Mouse (Mus musculus): ENCODE data around the gene Tmem44. TPM values are rescaled to one million over a fixed set of nuclear protein-coding genes. Genes with fewer than 3 reads are reported as not detected.
A peak's percentile ranks its signal among the peaks of the same experiment; 100 is the strongest.

Gene Tmem44
- total RNA-seq (2022), result 1 to 10 TPM; 3.7 to 9.3 (median 5.8) TPM

DNA sequence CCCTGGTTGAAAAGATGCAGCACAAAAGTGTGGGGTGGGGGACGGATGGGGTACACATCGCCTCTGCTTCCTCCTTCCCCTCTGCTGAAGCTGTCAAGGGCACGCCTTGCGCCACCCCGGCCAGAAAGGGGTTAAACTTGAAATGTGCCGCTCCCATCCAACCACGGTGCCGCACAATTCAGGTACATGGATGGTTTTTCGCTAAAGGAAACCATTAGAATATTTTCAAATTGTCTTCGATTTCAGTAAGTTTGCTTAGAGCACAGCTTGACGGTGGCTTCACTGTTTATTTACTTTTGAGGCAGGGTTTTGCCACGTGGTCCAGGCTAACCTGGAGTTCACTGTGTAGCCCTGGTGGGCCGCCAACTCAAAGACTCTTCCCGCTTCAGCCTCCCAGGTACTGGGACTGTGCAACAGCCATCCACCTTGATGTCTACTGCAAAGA is at the start of gene Tmem44:
Gene Tmem44, minus strand, starts transcription at position 95 of the 445 bp plus-strand sequence.
- no peak for DNase-seq

DNA sequence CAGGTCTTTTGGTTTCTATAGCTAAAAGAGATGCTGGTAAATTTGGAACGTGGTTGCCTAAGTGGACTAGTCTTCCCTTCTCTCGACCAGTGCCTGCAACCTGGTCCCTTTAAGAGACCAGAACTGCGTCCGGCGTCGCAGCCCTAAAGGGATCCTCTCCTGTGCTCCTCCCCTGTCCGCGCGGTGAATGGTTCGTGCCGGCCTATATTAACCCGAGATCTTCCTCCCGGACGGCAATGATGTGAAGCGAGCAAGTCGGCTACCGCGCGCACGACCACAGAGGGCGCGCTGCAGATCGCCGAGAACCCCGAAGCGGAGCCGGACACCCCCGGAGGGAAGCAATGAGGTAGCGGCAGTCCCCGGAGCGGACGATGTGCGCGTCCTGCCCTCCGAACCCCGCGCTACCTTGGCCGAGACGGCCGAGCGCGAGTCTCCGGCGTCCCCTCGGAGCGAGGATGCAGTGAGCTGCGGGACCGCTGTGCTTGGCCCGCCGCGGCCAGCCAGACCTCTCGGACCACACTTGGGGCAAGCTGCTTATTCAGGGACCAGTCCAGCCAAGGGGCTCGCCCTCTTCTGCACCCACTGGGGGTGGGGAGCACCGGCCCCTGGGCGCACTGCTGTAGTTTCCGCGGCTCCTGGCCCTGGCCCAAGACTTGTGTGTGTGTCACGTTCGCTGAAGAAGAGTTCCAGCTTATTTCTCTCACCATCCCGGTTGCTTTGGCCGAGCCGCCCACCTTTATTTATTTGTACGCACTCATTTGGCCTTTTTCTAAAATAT is 49.0 kb upstream of the Tmem44 start, which contains the start of gene Fam43a:
Gene Fam43a, plus strand, starts transcription at position 233 of the 778 bp plus-strand sequence.
- DNase-seq, result peak; percentile 94

DNA sequence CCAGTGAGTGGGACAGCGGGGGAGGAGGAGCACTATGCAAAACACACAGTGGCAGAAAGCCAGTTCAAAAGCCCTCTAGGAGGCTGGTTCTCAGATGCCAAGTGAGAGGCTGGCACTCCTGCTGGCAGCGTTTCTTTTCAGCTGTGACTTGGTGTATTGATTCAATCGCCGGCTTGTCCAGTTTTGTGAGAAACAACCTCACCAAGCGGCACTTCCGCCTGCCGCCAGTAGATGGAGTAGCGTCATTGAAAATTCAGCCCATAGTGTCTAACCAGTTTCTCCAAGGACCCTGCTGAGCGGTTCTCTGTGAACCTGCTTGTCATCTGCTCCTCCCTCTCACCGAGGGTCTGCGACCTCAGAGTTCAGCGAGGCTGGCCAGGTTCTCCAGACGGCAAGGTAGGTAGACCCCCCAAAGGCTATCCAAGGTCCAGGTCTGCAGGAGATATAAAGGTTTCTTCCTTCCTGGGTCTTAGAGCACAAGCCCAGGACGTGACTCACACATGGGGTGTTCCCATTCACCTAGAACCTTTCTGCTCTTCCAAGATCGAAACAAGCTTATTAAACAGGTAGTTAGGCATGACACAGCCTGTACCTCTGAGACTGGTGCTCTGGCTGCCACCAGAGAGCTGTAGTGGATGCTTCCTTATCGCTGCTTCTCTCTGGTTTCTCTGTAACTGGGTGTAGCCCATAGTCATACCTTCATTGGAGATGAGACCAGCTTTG is 46.5 kb upstream of the Tmem44 start:
- peak; percentile 84 for DNase-seq

GRCm38 (mm10) chr16:30595835-30596557 is 45.4 kb upstream of the Tmem44 start:
- DNase-seq, result no peak

DNA sequence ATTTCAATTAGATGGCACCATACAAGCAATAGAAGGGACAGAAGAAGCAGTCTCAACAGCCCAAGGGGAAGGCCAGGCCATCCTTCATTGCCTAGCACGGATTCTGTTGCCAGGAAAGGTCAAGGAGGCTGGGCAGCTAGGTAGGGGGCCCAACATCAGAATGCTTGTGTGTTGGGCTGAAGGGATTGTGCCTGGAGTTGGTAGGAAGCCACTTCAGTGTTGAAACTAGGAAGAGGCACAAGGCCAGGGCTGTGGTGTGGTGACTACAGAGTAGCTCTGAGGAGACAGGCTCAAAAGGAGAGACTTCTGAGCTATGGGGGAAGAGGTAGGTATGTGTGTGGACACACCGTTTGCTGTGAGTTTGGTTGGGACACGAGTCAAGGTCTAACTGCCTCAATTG is 44.7 kb upstream of the Tmem44 start:
- no peak for DNase-seq

GRCm38 (mm10) chr16:30591990-30592389 is 41.3 kb upstream of the Tmem44 start:
- no peak for DNase-seq

GRCm38 (mm10) chr16:30590264-30591209 is 39.9 kb upstream of the Tmem44 start:
- no peak for DNase-seq

DNA sequence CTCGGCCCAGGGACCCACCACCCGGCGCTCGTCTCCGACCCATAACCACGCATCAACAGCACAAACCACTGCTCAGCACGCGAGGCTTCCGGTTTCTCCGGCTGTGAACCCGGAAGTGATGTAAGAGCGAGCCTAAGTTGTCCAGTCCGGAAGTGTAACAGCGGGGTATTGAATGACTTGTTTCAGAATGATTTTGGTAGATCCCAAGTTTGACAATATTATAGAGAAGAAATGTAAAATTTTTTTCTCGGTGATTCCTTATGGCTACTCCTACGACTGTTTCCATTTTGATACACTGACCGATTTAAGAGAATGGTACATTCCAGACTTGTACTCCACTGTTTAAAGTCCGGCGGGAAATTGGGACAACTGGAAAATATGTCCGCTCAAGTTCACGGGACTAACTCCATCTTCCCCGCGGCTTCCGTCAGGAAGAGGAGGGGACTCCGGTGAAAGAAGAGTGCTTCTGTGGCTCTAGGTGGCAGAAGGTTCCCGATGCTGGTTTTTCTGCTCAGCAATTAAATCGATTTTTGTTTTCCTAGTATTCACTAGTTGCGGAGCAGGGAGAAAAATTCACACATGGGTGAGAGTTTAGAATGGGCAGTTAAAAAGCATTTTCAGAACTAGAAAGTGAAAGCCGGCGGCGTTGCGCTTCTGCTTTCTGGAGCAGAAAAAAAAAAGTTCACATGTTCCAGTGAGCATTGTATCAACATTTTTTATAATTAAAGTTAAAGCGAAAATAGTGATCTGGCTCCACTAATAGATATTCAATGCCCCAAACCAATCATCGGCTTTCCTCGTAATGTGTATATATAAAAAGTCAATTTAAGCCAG is 37.1 kb upstream of the Tmem44 start, which contains the start of gene Lsg1:
Gene Lsg1, minus strand, starts transcription at position 99 of the 834 bp plus-strand sequence.
- DNase-seq, result peak; percentile 85

- no peak for DNase-seq
These were observed 36.4 kb upstream of the Tmem44 start for GRCm38 (mm10) chr16:30586935-30587493.

GRCm38 (mm10) chr16:30580765-30581164 is 30.1 kb upstream of the Tmem44 start:
- no peak for DNase-seq

- DNase-seq, result no peak
These were observed 25.8 kb upstream of the Tmem44 start for GRCm38 (mm10) chr16:30576392-30576791.

GRCm38 (mm10) chr16:30575815-30576214 is 25.2 kb upstream of the Tmem44 start:
- no peak for DNase-seq

DNA sequence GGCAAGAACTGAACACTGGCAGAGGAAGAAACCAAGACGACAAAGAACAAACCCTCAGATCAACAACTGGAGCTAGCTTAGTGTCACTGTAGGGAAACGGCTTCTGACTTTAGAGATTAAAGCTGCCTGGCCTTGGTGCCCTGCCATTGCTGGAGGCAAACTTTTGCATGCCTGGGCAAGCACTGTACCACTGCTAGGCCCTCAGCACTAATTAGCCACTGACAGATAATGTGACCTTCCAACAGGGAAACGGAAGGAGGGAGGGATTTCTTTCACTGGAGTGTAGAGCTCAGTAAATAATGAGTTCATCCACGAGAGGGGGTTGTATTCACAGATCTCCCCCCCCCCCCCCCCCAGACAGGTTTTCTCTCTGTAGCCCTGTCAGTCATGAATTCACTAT is 21.6 kb upstream of the Tmem44 start:
- no peak for DNase-seq

DNA sequence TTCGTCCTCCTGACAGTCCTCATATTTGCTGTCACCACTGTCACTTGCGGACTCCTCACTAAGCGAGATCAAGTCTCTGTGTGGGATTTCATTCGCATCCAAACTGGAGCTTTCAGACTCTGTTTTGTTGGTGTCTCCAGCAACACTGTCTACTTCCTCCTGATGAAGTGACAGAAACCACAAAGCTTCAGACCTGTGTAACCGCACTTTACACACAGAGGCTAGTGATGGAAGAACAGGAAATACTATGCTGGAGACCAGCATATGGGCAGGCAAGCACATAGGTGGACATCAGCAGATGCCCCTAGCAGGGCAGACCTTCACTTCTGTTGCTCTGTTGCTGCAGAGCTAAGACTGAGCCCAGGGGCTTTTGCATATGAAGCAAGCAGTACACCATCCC is 20.7 kb upstream of the Tmem44 start:
- DNase-seq, result no peak

DNA sequence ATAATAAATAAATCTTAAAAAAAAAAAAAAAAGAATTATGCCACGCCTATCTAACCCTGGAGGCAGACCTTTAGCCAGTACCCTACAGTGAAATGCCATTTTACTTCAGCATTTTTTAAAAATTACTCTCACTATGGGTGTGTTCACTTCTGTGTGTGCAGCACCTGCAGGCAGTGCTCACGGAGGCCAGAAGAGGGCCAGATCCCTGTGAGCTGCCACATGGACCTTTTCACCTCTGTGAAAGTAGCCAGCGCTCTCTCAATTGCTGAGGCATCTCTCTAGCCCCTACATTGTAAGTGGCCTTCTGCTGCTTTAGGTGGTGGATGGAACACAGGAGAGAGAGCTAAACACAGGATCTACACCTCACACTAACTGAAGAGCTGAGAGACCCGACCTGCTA is 19.5 kb upstream of the Tmem44 start:
- no peak for DNase-seq

GRCm38 (mm10) chr16:30565631-30566030 is 15.0 kb upstream of the Tmem44 start:
- DNase-seq, result no peak

GRCm38 (mm10) chr16:30560601-30561000 is 10.0 kb upstream of the Tmem44 start:
- no peak for DNase-seq

GRCm38 (mm10) chr16:30559312-30559992 is 8.8 kb upstream of the Tmem44 start:
- no peak for DNase-seq

GRCm38 (mm10) chr16:30554109-30554508 is 3.5 kb upstream of the Tmem44 start:
- no peak for DNase-seq
